Mouse (Mus musculus) activated CD4-positive, CD25-positive, alpha-beta regulatory T cell (primary cell): Measurements from ENCODE around the gene Dnaja2. TPM values are rescaled to one million over a fixed set of nuclear protein-coding genes. Genes with fewer than 3 reads are reported as not detected.

Experiments used
- polyA plus RNA-seq, 2 experiments: library from polyadenylated mRNA; unstranded; fragments of 100-300 nt; shearing (Covaris generic); gene quantifications; one replicate each; pipeline ENCODE4 v1.2.1; 2017

Dnaja2 gene
- polyA plus RNA-seq: 100 to 1,000 TPM; 229 to 232 TPM

GRCm38 (mm10) chr8:85555181-85556145 is at the start of gene Dnaja2:
Gene Dnaja2, minus strand, starts transcription at chr8:85555344.

GRCm38 (mm10) chr8:85492125-85492875 is 62.8 kb downstream of the Dnaja2 start, which contains the start of gene Gpt2:
Gene Gpt2, plus strand, starts transcription at chr8:85492576.

Other genes starting within 250 kb of the Dnaja2 start
- gene Mylk3, start 169.0 kb downstream of the Dnaja2 start, polyA plus RNA-seq: 1 to 10 TPM in 1 of 2 experiments, under 1 TPM in 1; 0.21 to 1.2 TPM
- 10 to 100 TPM; 46.2 to 47.0 TPM for gene 4921524J17Rik, start 122.5 kb downstream of the Dnaja2 start, polyA plus RNA-seq
- 1 to 10 TPM; 1.3 to 6.7 TPM for gene Gpt2, start 62.8 kb downstream of the Dnaja2 start, polyA plus RNA-seq
- gene Neto2, start 145.6 kb upstream of the Dnaja2 start, polyA plus RNA-seq: 1 to 10 TPM; 1.5 to 1.7 TPM